ENCODE assay signal across 20 mouse cellular contexts in the genomic region with DNA sequence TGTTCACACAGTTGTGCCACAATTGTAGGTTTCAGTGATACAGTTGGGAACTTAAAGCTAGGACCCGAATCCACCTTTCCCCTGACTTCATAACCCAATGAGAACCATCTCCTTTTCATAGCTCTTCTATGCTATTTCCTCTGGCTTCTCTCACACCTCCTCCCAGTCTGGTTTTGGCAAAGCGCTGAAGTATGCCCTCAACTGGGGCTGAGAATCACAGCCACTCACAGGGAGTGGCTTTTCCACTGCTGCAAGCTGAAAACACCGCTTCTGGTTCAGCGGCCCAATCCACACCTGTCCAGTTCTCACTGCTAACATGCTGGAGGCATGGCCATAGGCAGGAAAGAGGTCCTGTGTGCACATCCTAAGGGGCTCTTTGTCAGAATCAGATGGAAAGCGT.
"Had no signal": no experiment of that assay in that cellular context is flagged by ENCODE, and none has a peak within 500 bp of the region (broad histone marks: within the 10 kb centered on the region; RNA-seq: fewer than 3 reads in every experiment).

No protein-coding gene starts in this region.

- ATAC-seq: liver, postnatal 0 days; midbrain, embryonic 13.5 days; midbrain, embryonic 15.5 days had no signal

- H3K4me1 ChIP-seq: liver, embryonic 15.5 days; lung, embryonic 15.5 days; midbrain, embryonic 13.5 days; midbrain, embryonic 15.5 days; neural tube, embryonic 12.5 days had no signal

- H3K27me3 ChIP-seq: liver, embryonic 15.5 days; lung, embryonic 15.5 days; megakaryocyte, embryonic 14.5 days; midbrain, embryonic 13.5 days; midbrain, embryonic 15.5 days; neural tube, embryonic 12.5 days had no signal

- H3K9ac ChIP-seq: liver, embryonic 15.5 days; liver, postnatal 0 days; lung, embryonic 15.5 days; midbrain, embryonic 13.5 days; midbrain, embryonic 15.5 days; neural tube, embryonic 12.5 days had no signal

- H3K4me3 ChIP-seq: liver, embryonic 15.5 days; lung, embryonic 15.5 days; megakaryocyte, embryonic 14.5 days; midbrain, embryonic 13.5 days; midbrain, embryonic 15.5 days; myocyte; neural tube, embryonic 12.5 days had no signal

- DNase-seq: liver, postnatal 0 days; lung, adult 2 months; lung, postnatal 14 days; lung, postnatal 36 days; retina, postnatal 1 day; right cerebral cortex, postnatal 25 days; right cerebral cortex, postnatal 4 days; spleen, adult 18-20 months; thymus, adult 18-20 months; thymus, postnatal 14 days; thymus, postnatal 36 days had no signal

- H3K27ac ChIP-seq: liver, embryonic 15.5 days; lung, embryonic 15.5 days; macrophage; midbrain, embryonic 13.5 days; midbrain, embryonic 15.5 days; neural tube, embryonic 12.5 days had no signal

- H3K9me3 ChIP-seq: liver, embryonic 15.5 days; lung, embryonic 15.5 days; megakaryocyte, embryonic 14.5 days; midbrain, embryonic 13.5 days; midbrain, embryonic 15.5 days; neural tube, embryonic 12.5 days had no signal

- H3K4me2 ChIP-seq: liver, embryonic 15.5 days; lung, embryonic 15.5 days; midbrain, embryonic 11.5 days; midbrain, embryonic 13.5 days; midbrain, embryonic 15.5 days; neural tube, embryonic 12.5 days had no signal

- H3K36me3 ChIP-seq: liver, embryonic 15.5 days; lung, embryonic 15.5 days; midbrain, embryonic 13.5 days; midbrain, embryonic 15.5 days; neural tube, embryonic 12.5 days had no signal
